Mouse (Mus musculus): Measurements from ENCODE around the gene Rxfp4. TPM values are rescaled to one million over a fixed set of nuclear protein-coding genes. Genes with fewer than 3 reads are reported as not detected.
A peak's percentile ranks its signal among the peaks of the same experiment; 100 is the strongest.

Gene Rxfp4
- polyA plus RNA-seq, 1 experiment: not detected

- peak overlapping the region; percentile 96 for H3K27ac ChIP-seq (ENCODE audit: insufficient read depth, low read length)
- TF ChIP-seq POLR2A (IDR thresholded peaks at IDR 0.05; ENCODE audit: low read depth, low read length) (peak; percentile 26; the same call in 1 of the 2 replicates), CTCF (IDR thresholded peaks at IDR 0.05; ENCODE audit: borderline replicate concordance, insufficient read depth, low read length) (no peak)
- H3K4me3 ChIP-seq (ENCODE audit: insufficient read depth, low read length): peak overlapping the region; percentile 72
- peaks cover 15% of the 10 kb centered on the region; the same call in 1 of the 2 replicates for H3K4me1 ChIP-seq (ENCODE audit: control insufficient read depth, insufficient read depth, low read length)
These were observed 29.4 kb downstream of the Rxfp4 start for GRCm38 (mm10) chr3:88623346-88624135.

GRCm38 (mm10) chr3:88622941-88623345 lies 30.0 kb downstream of the Rxfp4 start:
- peak overlapping the region; percentile 72 for H3K4me3 ChIP-seq (ENCODE audit: insufficient read depth, low read length)
- H3K27ac ChIP-seq (ENCODE audit: insufficient read depth, low read length): peak overlapping the region; percentile 96
- TF ChIP-seq CTCF (IDR thresholded peaks at IDR 0.05; ENCODE audit: borderline replicate concordance, insufficient read depth, low read length): no peak
- peak; percentile 24; the same call in 1 of the 2 replicates for TF ChIP-seq POLR2A (IDR thresholded peaks at IDR 0.05; ENCODE audit: low read depth, low read length)
- H3K4me1 ChIP-seq (ENCODE audit: control insufficient read depth, insufficient read depth, low read length): peaks cover 14% of the 10 kb centered on the region; the same call in 1 of the 2 replicates

GRCm38 (mm10) chr3:88622113-88622940 lies 30.6 kb downstream of the Rxfp4 start:
- peak overlapping the region; percentile 72 for H3K4me3 ChIP-seq (ENCODE audit: insufficient read depth, low read length)
- H3K4me1 ChIP-seq (ENCODE audit: control insufficient read depth, insufficient read depth, low read length): peaks cover 14% of the 10 kb centered on the region; the same call in 1 of the 2 replicates
- TF ChIP-seq POLR2A (IDR thresholded peaks at IDR 0.05; ENCODE audit: low read depth, low read length): peak; percentile 57
- no peak for TF ChIP-seq CTCF (IDR thresholded peaks at IDR 0.05; ENCODE audit: borderline replicate concordance, insufficient read depth, low read length)
- peak overlapping the region; percentile 96 for H3K27ac ChIP-seq (ENCODE audit: insufficient read depth, low read length)

GRCm38 (mm10) chr3:88621537-88622112 lies 31.3 kb downstream of the Rxfp4 start:
- TF ChIP-seq CTCF (IDR thresholded peaks at IDR 0.05; ENCODE audit: borderline replicate concordance, insufficient read depth, low read length): no peak
- TF ChIP-seq POLR2A (IDR thresholded peaks at IDR 0.05; ENCODE audit: low read depth, low read length): peak; percentile 60
- Histone ChIP-seq H3K4me3 (ENCODE audit: insufficient read depth, low read length) (peak overlapping the region; percentile 72), H3K4me1 (ENCODE audit: control insufficient read depth, insufficient read depth, low read length) (peaks cover 14% of the 10 kb centered on the region; the same call in 1 of the 2 replicates), H3K27ac (ENCODE audit: insufficient read depth, low read length) (peak overlapping the region; percentile 96)

- TF ChIP-seq POLR2A (IDR thresholded peaks at IDR 0.05; ENCODE audit: low read depth, low read length): peak; percentile 72
- TF ChIP-seq CTCF (IDR thresholded peaks at IDR 0.05; ENCODE audit: borderline replicate concordance, insufficient read depth, low read length): no peak
- peak overlapping the region; percentile 96 for H3K27ac ChIP-seq (ENCODE audit: insufficient read depth, low read length)
- peak overlapping the region; percentile 72 for H3K4me3 ChIP-seq (ENCODE audit: insufficient read depth, low read length)
- peaks cover 11% of the 10 kb centered on the region; the same call in 1 of the 2 replicates for H3K4me1 ChIP-seq (ENCODE audit: control insufficient read depth, insufficient read depth, low read length)
These were observed 31.9 kb downstream of the Rxfp4 start for GRCm38 (mm10) chr3:88620992-88621536.

- peak overlapping the region; percentile 96 for H3K27ac ChIP-seq (ENCODE audit: insufficient read depth, low read length)
- TF ChIP-seq POLR2A (IDR thresholded peaks at IDR 0.05; ENCODE audit: low read depth, low read length): peak; percentile 21; the same call in 1 of the 2 replicates
- no peak for TF ChIP-seq CTCF (IDR thresholded peaks at IDR 0.05; ENCODE audit: borderline replicate concordance, insufficient read depth, low read length)
- peak overlapping the region; percentile 72 for H3K4me3 ChIP-seq (ENCODE audit: insufficient read depth, low read length)
- peaks cover 11% of the 10 kb centered on the region; the same call in 1 of the 2 replicates for H3K4me1 ChIP-seq (ENCODE audit: control insufficient read depth, insufficient read depth, low read length)
These were observed 32.6 kb downstream of the Rxfp4 start for GRCm38 (mm10) chr3:88620146-88620991.

- Histone ChIP-seq H3K27ac (ENCODE audit: insufficient read depth, low read length) (peak overlapping the region; percentile 45), H3K4me3 (ENCODE audit: insufficient read depth, low read length) (no peak overlapping the region)
- TF ChIP-seq CTCF (IDR thresholded peaks at IDR 0.05; ENCODE audit: borderline replicate concordance, insufficient read depth, low read length) (no peak), POLR2A (IDR thresholded peaks at IDR 0.05; ENCODE audit: low read depth, low read length) (peak; percentile 45; the same call in 1 of the 2 replicates)
These were observed 33.5 kb downstream of the Rxfp4 start for GRCm38 (mm10) chr3:88619113-88620097.

More at GRCm38 (mm10) chr3:88619113-88620097, 33.5 kb downstream of the Rxfp4 start:
- peaks cover 6% of the 10 kb centered on the region; the same call in 1 of the 2 replicates for H3K4me1 ChIP-seq (ENCODE audit: control insufficient read depth, insufficient read depth, low read length)

All from embryonic fibroblast, embryonic 13.5 days (primary cell).